Mouse (Mus musculus): Measurements from ENCODE around the gene Ppfibp2.

DNA sequence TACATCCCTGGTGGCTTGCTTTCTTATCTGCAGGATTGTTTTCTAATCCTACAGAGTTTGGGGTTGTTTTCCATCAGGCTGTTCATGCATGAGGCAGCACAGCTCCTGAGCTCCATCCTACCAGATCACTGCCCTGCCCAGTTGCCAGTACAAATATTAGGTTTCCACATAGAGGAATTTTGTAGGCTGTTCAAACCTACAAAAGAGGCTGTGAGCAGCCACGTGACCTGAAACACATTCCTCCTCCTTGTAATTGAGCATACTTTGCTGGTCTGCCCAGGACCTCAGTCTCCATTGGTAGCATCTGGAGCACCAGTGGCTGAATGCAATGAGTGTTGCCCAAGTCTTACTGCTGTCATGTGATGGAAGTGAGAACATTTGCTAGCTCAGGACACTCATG, 104.9 kb downstream of the Ppfibp2 start:
- no peak for TF ChIP-seq CTCF (IDR thresholded peaks at IDR 0.05; ENCODE audit: low read depth, low read length)
- no peak for TF ChIP-seq POLR2A (IDR thresholded peaks at IDR 0.05; ENCODE audit: extremely low read depth, insufficient read depth, low read length)
